In the genomic region with DNA sequence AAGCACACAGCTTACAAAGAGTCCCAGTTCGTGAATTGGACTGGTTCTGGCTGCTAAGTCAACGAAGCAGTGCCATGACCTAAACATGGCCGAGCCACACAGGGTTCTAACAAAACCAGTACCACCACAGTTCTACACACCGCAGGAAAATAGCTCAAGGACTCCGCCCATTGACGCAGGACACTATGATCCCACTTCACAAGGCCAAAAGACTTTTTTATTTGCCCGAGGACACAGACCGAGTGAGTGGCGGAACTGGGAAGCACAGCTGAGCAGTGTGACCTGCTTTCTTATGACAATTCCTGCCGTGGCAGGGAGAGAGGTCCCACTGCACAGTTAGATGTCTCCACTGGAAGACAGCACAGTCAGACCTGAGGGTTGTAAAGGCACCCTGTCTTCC, we compare ENCODE assay signal across 15 mouse cellular contexts. TPM values are rescaled to one million over a fixed set of nuclear protein-coding genes. Genes with fewer than 3 reads are reported as not detected.
"Had no signal": no experiment of that assay in that cellular context is flagged by ENCODE, and none has a peak within 500 bp of the region (broad histone marks: within the 10 kb centered on the region; RNA-seq: fewer than 3 reads in every experiment).

No protein-coding gene starts in this region.

- H3K9ac ChIP-seq: kidney, embryonic 15.5 days; liver, embryonic 13.5 days had no signal

- H3K36me3 ChIP-seq: kidney, embryonic 15.5 days; liver, embryonic 13.5 days had no signal

- H3K9me3 ChIP-seq: kidney, embryonic 15.5 days; liver, embryonic 13.5 days had no signal

- DNase-seq: kidney, postnatal 10 days; kidney, postnatal 36 days; layer of hippocampus, postnatal 36 days; liver, embryonic 13.5 days; lung, adult 2 months; lung, postnatal 14 days; lung, postnatal 4 days; midbrain, embryonic 14.5 days; thymus, adult 2 months; thymus, postnatal 14 days; thymus, postnatal 4 days had no signal

- H3K27me3 ChIP-seq: kidney, embryonic 15.5 days; liver, embryonic 13.5 days had no signal

- H3K4me3 ChIP-seq: kidney, embryonic 15.5 days; left cerebral cortex, adult 2 months; liver, embryonic 13.5 days had no signal

- H3K4me2 ChIP-seq: kidney, embryonic 15.5 days; liver, embryonic 13.5 days; midbrain, embryonic 11.5 days had no signal

- H3K27ac ChIP-seq: left cerebral cortex, adult 2 months; liver, embryonic 13.5 days had no signal

RNA-seq across cellular contexts. Expression of gene Shisa2, which starts 23.5 kb away (rescaled TPM):
- total RNA-seq: megakaryocyte-erythroid progenitor cell, adult 5-6 weeks had no signal
